Mouse (Mus musculus) B cell, adult 2 months (primary cell): ENCODE data around the gene Nploc4.
"Not testable (repeated sequence)": the region's sequence is repeated elsewhere in the genome, so short reads cannot be mapped to it uniquely, and the experiment has no call there.

Experiments
- DNase-seq, 2 experiments: peaks; one replicate each; pipeline ENCODE4 v3.0.0; 2022

Gene Nploc4

GRCm38 (mm10) chr11:120377337-120377736, 60.2 kb downstream of the Nploc4 start:
- DNase-seq = no peak

- DNase-seq = no peak
Measured at GRCm38 (mm10) chr11:120376302-120377160, 61.0 kb downstream of the Nploc4 start.

DNA sequence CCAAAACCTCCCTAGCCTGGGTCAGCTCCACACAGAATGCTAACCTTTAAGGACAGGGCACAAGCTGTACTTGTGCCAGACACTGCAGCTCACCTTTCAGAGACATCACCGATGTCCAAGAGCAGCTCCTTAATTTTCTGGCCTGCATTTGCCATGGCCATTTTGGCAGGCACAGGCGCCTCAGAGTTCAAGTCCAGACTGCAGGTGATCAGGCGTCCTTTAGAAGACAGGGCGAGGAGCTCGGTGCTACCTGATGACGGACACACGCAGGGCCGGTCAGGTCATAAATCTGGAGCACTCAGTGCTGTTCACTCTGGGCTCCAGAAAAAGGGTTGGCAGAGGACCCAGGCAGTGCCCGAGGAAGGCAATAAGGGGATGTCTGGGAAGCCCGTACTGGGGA, 62.2 kb downstream of the Nploc4 start:
- no peak for DNase-seq

GRCm38 (mm10) chr11:120373820-120374586, 63.5 kb downstream of the Nploc4 start:
- no peak for DNase-seq

DNA sequence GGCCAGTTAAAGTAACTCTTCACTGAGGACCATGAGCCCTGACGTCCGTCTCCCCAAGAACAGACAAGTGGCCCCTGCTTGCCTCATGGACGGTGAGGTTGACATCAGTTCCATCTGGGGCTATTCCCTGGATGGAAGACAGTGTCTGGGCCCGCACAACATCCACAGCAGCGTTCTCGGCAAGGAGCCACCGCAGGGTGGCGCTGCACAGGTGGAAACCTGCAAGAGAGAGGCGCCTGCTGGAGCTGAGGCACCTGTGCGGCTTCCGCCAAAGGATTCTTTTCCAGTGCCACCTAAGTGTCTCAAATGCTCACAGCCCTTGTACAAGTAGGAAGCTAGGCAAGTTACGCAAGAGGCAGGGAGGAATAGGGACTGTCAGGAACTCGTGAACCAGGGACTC, 64.5 kb downstream of the Nploc4 start:
- DNase-seq = no peak

- peak; percentile 79 to 81 for DNase-seq
Measured at GRCm38 (mm10) chr11:120369656-120370055, 67.9 kb downstream of the Nploc4 start.

DNA sequence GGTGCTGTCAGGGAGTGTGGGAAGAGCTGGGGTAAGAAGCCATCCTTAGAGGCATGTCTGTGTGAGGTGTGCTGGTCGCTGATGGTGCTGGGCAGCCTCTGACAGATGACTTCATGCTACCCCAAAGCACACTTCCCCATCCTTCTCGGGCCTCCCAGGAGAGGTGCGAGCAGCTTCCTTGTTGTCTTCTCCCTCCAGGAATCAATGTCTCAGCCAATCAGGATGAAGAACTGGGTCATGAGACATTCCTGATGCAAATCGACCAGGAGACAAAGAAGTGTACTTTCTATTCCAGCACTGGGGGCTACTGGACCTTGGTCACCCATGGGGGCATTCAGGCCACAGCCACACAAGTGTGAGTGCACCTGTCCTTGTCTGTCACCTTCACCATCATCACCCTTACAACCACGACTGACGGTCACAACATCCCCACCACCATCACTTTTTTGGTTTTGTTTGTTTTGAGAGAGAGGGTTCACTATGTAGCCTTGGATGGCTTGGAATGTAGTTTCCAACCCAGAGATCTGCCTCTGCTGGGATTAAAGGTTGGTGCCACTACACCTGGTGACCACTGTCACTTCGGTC, 71.0 kb downstream of the Nploc4 start:
- no peak for DNase-seq

DNA sequence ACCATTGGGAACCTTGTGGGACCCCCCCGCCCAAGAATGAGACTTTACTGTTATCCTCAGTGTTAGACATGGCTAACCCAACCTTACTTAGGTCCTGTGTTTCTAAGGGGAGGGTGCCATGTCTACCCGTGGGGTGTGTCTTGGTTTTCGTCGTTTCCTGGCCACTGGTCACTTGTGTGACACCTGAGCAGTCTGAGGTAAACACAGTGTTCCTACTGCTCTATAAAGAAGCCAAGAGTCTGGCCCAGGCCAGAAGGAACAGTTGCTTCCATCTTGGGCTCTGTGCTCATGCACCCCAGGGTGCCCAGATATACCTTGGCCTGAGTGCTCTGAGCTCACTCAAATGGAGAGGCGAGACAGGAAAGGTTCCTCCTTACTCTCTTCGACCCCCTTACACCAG, 74.6 kb downstream of the Nploc4 start:
- DNase-seq = no peak

DNA sequence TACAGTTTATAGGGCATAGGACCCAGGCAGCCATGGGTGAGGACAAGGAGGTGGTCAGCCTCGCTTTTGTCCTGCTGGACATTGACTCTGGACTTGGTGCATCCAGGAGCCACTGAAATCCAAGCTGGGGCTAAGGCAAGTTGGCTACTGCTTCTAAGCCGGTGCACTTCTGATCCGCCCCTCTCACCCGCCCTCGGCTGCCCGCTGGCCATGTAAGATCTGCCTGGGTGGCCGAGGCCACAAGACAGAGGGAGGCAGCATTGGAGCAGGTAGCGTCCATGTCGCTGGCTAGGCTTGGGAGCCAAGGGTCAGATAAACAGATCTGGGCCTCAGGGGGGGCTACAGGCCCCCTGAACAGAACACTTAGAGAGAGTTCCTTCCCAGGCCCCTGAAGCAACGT, 76.2 kb downstream of the Nploc4 start, which contains the start of gene Fscn2:
Gene Fscn2, plus strand, starts transcription at position 240 of the 400 bp plus-strand sequence.
- DNase-seq = no peak

GRCm38 (mm10) chr11:120360755-120361154, 76.8 kb downstream of the Nploc4 start:
- DNase-seq = no peak

DNA sequence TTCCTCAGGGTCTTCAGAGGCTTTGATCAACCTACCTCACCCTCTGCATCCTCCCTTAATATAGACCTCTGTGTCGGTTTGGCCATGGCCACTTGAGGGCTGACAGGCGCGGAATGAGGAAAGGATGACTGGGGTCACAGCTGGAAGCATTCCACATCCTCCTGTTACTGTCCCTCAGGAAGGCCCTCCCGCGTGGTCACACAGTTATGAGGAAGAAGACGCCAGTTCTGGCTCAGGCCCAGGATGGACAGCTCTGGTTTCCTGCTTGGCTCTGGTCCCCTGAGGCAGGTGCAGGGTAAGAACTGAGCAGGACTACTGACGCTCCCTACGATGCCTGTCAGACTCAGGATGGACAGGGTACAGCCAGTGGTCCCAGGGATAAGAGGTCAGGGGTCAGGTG, 77.4 kb downstream of the Nploc4 start:
- no peak for DNase-seq

DNA sequence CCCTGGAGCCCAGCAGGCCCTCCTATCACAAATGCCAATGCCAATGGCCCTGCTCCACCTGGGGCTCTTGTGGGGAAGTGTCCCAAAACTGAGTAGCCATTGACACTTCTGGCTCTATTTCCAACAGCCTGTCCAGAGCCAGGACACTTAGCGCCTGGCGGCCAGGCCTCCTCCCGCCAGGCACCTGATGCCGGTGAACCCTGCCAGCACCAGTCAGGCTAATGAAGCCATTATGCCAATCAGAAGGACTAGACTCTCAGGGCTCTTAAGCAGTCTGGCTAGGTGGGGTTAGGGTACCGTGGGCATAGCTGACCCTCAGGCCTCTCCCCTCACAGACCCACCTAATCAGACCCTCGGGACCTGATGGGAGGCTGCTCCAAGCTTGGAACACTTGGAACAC, 78.1 kb downstream of the Nploc4 start:
- no peak for DNase-seq

- no peak for DNase-seq
Measured at GRCm38 (mm10) chr11:120357791-120358401, 79.6 kb downstream of the Nploc4 start.

DNA sequence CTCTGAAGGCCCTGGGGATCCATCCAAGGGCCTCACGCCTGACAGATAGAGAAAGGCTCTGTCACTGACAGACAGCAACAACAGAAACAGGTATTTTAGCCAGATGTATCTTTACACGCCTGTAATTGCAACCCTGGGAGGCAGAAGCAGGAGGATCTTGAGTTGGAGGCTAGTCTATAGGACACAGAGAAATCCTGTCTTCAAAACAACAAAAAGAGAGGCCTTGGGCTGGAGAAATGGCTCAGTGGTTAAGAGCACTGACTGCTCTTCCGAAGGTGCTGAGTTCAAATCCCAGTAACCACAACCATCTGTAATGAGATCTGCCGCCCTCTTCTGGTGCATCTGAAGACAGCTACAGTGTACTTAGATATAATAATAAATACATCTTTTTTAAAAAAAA, 80.6 kb downstream of the Nploc4 start:
- DNase-seq = no peak

DNA sequence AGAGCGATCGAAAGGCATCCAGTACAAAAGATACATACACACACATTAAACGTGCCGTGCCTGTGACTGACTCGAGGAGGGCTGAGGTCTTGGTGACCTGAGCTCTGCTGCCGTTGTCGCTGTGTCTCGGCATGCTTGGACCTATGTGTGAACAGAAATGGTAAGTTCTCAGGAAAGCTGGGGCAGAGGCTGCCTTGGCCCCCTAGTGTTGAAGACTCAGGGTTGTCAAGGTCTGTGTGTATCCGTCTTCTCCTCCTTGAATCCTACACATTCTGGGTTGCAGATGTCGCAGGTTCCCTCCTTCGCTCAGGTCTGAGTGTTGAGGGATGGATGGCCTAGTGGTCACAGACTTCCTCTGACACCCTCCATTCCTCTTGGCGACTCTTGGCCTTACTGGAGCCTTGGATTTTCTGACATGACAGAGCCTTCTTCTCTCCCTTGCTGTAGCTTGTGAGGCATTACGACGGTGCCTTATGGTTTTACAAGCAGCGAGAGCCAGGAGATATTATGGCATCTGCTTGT, 81.1 kb downstream of the Nploc4 start:
- no peak for DNase-seq

GRCm38 (mm10) chr11:120355277-120356039, 82.0 kb downstream of the Nploc4 start:
- no peak for DNase-seq

DNA sequence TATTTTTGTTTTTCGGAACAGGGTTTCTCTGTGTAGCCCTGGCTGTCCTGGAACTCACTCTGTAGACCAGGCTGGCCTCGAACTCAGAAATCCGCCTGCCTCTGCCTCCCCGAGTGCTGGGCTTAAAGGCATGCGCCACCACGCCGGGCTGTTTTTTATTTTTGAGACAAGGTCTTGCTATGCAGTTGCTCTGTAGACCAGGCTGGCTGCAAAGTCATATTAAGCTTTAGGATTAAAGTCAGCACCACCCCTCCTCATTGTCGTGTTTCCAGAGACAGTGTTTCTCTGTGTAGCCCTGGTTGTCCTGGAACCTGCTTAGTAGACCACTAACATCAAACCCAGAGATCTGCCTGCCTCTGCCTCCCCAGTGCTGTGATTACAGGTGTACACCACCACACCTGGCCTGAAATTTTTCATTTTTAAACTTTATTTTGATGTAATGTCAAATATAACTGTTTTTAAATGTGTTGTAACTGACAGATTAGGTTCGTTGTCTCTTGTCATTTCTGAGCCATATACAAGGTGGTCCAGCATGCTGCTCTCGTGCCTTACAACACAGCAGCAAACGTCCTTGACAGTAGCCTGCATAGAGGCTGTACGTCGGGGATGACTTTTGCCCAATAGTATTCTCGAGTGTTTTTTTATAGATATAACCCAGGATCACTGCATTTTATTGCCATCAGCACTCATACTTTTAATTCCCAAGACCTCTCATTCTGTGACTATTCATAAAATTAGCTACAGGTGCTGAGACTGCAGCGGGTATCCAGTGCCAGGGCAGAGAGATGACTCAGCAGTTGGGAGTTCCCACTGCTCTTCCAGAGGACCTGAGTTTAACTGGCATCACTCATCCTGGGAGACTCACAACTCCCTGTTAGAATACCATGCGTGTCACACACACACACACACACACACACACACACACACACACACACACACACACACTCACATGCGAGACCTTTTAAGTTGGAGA, 82.9 kb downstream of the Nploc4 start:
- DNase-seq = no peak

DNA sequence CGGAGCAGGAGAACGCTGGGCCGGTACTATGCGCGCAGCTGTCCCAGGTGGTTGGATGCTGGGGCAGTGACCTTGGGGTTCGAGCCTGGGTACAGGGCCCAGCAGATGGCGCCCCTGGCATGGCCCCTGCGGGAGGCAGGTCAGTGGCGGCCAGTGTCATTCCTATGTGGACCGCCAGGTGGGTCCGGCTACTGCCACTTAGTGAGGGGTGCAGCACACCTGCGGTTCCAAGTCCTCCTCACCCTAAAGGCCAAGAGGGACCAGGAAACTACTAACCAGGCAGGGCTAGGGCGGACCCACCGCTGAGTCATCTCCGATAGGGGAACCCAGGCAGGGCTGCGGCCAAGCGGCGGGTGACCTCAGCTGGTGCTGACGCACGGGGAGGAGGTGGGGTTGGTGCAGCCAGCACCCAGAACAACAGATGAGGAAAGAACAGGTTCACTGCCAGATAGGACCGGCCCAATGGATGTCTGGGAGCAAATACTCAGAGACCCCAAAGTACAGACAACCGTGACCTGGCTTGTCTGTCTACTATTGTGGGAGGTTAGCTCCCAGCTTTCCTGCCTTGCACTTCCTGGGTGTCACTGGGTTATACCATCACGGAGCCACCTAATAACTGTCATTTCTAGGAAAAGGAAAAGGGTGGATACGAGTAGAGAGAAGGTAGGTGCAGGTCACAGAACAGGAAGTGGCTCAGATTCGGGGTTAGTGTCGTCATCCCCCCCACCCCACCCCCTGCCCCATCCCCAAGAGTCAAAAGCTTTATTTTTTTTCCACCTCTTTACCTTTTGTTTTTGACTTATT, 83.8 kb downstream of the Nploc4 start:
- peak; percentile 91 to 93 for DNase-seq

DNA sequence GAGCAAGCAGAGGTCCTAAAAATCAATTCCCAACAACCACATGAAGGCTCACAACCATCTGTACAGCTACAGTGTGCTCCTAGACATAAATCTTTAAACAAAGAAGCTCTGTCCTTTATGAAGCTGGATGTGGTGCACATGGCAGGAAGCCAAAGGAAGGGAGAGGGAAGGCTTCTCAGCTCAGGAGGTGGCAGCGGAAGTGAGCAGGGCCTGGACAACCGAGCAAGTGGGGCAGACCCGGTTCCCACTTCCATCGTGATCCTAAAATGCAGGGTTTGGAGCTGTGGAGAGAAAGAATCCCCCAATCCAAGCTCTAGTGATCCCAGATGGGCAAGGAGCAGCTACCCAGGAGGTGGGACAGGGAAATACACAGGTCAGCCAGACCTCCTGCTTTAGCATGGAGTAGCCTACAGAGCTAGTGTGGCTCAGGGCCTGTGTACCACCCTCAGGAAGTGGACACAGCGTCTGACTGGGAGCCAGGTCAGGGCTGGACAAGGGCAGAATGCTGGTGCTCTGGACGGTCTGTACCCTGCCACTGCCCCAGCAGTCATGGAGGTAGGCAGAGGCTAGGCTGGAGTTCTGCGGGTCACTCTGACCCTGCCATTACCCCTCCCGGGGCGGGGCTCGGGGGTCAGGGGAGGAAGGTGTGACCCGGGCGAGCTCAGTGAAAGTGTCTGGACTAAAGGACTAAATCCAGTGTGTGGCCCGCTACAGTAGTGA, 84.8 kb downstream of the Nploc4 start:
- DNase-seq = no peak

- DNase-seq = not testable (repeated sequence)
Measured at GRCm38 (mm10) chr11:120352093-120352350, 85.5 kb downstream of the Nploc4 start.
